Mouse (Mus musculus) forebrain, postnatal 0 days (tissue): ENCODE measurements at regions not wholly inside any gene's neighbourhood (a gene's known extent, or its start where the extent isn't known, plus 50 kb on each side); places are given as distances from the start of the nearest gene placed in this dataset.

ENCODE experiments used
- ATAC-seq: fragments of 200-750 bp; cut with Nextera tagmentation; 2 replicates; pipeline ENCODE4 v1.8.0; 2017; ENCODE audit warnings: mild to moderate bottlenecking, moderate library complexity
- DNase-seq: peaks from one replicate; pipeline ENCODE4 v3.0.0-alpha.2; 2015
- H3K27ac ChIP-seq: fragments of 300-500 bp; sonication (generic); 2 replicates; pipeline ENCODE4 v1.5.1; 2014; ENCODE audit warnings: low read depth, mild to moderate bottlenecking, antibody characterized with exemption, low read length, moderate library complexity, mixed read lengths
- H3K27me3 ChIP-seq: fragments of 300-500 bp; sonication (generic); 2 replicates; pipeline ENCODE4 v1.6.1; 2014; ENCODE audit warnings: mild to moderate bottlenecking, low read length, mixed read lengths; ENCODE audit not compliant: insufficient read depth
- H3K36me3 ChIP-seq: fragments of 300-500 bp; sonication (generic); 2 replicates; pipeline ENCODE4 v1.6.1; 2014; ENCODE audit warnings: mild to moderate bottlenecking, moderate library complexity; ENCODE audit not compliant: insufficient read depth
- H3K4me1 ChIP-seq: fragments of 300-500 bp; sonication (generic); 2 replicates; pipeline ENCODE4 v1.6.1; 2014; ENCODE audit warnings: antibody characterized with exemption; ENCODE audit not compliant: insufficient read depth
- H3K4me2 ChIP-seq: fragments of 300-500 bp; sonication (generic); 2 replicates; pipeline ENCODE4 v1.6.1; 2014; ENCODE audit warnings: low read depth, mild to moderate bottlenecking, moderate library complexity
- H3K4me3 ChIP-seq: fragments of 300-500 bp; sonication (generic); 2 replicates; pipeline ENCODE4 v1.5.1; 2014; ENCODE audit warnings: low read depth, low read length, mixed read lengths
- H3K9ac ChIP-seq: fragments of 300-500 bp; sonication (generic); 2 replicates; pipeline ENCODE4 v1.6.1; 2014; ENCODE audit warnings: mild to moderate bottlenecking
- H3K9me3 ChIP-seq: fragments of 300-500 bp; sonication (generic); 2 replicates; pipeline ENCODE4 v1.6.1; 2016; ENCODE audit warnings: low read length
- CTCF ChIP-seq: sonication (generic); IDR thresholded peaks from 2 replicates; pipeline ENCODE4 v1.5.1; 2016; ENCODE audit warnings: antibody characterized with exemption, control low read depth, low read depth
- WGBS: fragments of 180-500 bp; shearing (Covaris S2); extraction: QIAGEN DNeasy Blood & Tissue Kit; methylation state at CpG from one replicate; pipeline ENCODE4 v1.1.7; 2014; 5-methylcytosine and 5-hydroxymethylcytosine counted together

DNA sequence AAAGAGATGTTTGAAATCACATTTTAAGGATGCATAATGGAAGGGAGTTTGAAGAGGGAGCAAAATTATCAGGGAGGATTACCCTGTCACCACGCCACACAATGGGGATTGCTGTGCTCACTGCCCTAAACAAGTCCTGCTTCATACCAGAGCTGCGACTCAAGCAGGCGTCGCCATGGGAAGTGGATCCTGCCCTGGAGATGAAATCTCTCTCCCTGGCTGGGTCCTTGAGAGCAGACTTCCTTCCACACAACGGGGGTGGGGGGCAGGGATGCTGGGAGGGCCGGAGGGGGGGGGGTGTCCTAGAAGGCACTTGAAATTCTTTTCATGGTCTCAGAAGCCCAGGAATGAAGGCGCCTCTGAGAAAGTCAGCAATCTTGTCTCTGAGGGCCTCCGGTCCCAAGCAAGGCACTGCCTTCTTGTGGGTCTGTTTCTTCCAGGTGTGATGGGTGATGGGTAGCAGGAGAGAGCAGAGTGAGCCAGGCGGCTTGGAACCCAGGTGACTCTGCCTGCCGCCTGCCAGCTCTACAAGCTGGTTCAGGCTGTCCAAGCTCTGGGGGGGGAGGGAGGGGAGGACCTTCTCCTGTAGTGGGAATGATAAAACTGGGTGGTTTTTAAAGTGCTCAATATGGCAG, 51.7 kb upstream of the Foxe1 start:
- no peak for DNase-seq
- Histone ChIP-seq H3K27me3 (no peaks in the 10 kb centered on the region), H3K36me3 (no peaks in the 10 kb centered on the region), H3K9me3 (no peaks in the 10 kb centered on the region), H3K4me3 (no peak overlapping the region), H3K4me1 (no peaks in the 10 kb centered on the region), H3K27ac (no peak overlapping the region), H3K4me2 (no peak overlapping the region), H3K9ac (no peak overlapping the region)
- WGBS, result 28% methylated on average over 10 of the region's 10 CpGs
- ATAC-seq, result no peak
- no peak for TF ChIP-seq CTCF
